ENCODE assay signal across 14 mouse cellular contexts in the genomic region with DNA sequence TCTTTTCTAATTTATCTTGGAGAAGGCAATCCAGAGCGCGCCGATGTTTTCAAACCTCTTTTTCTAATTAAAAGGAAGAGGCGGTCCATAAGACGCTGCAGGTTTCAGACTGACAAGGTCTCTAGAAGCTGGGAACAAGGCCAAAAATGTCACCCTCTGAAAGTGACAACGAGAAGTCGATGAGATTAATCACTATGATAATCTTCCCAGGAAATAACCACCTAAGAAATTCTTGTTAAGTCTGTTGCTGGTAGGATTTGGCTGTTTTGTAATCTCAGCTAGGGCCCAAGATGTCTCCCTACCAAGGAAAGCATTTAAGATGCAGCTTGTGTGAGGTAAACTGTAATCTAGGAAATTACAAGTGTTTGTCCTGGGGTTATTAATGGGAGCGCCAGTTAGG. TPM values are rescaled to one million over a fixed set of nuclear protein-coding genes. Genes with fewer than 3 reads are reported as not detected.
"Had no signal": no experiment of that assay in that cellular context is flagged by ENCODE, and none has a peak within 500 bp of the region (broad histone marks: within the 10 kb centered on the region; RNA-seq: fewer than 3 reads in every experiment).

No protein-coding gene starts in this region.

- H3K9me3 ChIP-seq: limb, embryonic 10.5 days; liver, embryonic 15.5 days; midbrain, embryonic 12.5 days; neural tube, embryonic 15.5 days; stomach, embryonic 15.5 days had no signal

- H3K36me3 ChIP-seq: limb, embryonic 10.5 days; liver, embryonic 15.5 days; midbrain, embryonic 12.5 days; neural tube, embryonic 15.5 days; stomach, embryonic 15.5 days had no signal

- H3K4me3 ChIP-seq: left cerebral cortex, adult 2 months; limb, embryonic 10.5 days; liver, embryonic 15.5 days; midbrain, embryonic 12.5 days; myocyte; neural tube, embryonic 15.5 days; stomach, embryonic 15.5 days had no signal

- H3K4me2 ChIP-seq: liver, embryonic 11.5 days; liver, embryonic 15.5 days; midbrain, embryonic 12.5 days; neural tube, embryonic 15.5 days; stomach, embryonic 15.5 days had no signal

- H3K9ac ChIP-seq: liver, embryonic 15.5 days; midbrain, embryonic 12.5 days; neural tube, embryonic 15.5 days; stomach, embryonic 15.5 days had no signal

- DNase-seq: kidney, adult 8-10 months; kidney, postnatal 25 days; lung, adult 2 months; lung, postnatal 10 days; thymus, adult 2 months; thymus, postnatal 25 days had no signal

- H3K27me3 ChIP-seq: liver, embryonic 15.5 days; neural tube, embryonic 15.5 days; stomach, embryonic 15.5 days had no signal

- H3K27ac ChIP-seq: left cerebral cortex, adult 2 months; limb, embryonic 10.5 days; liver, embryonic 15.5 days; midbrain, embryonic 12.5 days; neural tube, embryonic 15.5 days; stomach, embryonic 15.5 days had no signal

- H3K4me1 ChIP-seq: liver, embryonic 15.5 days; stomach, embryonic 15.5 days had no signal

RNA-seq across cellular contexts. Expression of gene Kcnj10, which starts 52.7 kb away (rescaled TPM):
- polyA plus RNA-seq: myocyte had no signal
